12 mouse cellular contexts compared by ENCODE assay signal in genomic region chr8:123838496-123838895, GRCm38 (mm10). TPM values are rescaled to one million over a fixed set of nuclear protein-coding genes. Genes with fewer than 3 reads are reported as not detected.
DNase-seq lines count a peak whose midpoint lies in the region.
"Had no signal": no experiment of that assay in that cellular context is flagged by ENCODE, and none has a peak within 500 bp of the region (broad histone marks: within the 10 kb centered on the region; RNA-seq: fewer than 3 reads in every experiment).

No protein-coding gene starts in this region.

- 67% methylated on average over 9 of the region's 9 CpGs for WGBS in limb, embryonic 10.5 days

- peak; percentile 53 for DNase-seq in kidney, postnatal 10 days
- no peak for DNase-seq in kidney, adult 11 months
- DNase-seq in ES-CJ7 (ENCODE audit: low read depth, low spot score) (peak; percentile 47), R1 (ENCODE audit: low read depth, low spot score) (peak; percentile 61)
- DNase-seq in limb, embryonic 10.5 days (ENCODE audit: low spot score), result peak; percentile 61
- DNase-seq in gastrocnemius, adult 18-20 months (ENCODE audit: low spot score), result no peak
- no peak for DNase-seq in left cerebral cortex, postnatal 25 days (ENCODE audit: low spot score in 2 of 2)
- DNase-seq: cerebellum, postnatal 14 days; gastrocnemius, adult 2 months had no signal

- peaks cover 68% of the 10 kb centered on the region for H3K36me3 ChIP-seq in limb, embryonic 10.5 days

- no peaks in the 10 kb centered on the region for H3K27me3 ChIP-seq in limb, embryonic 10.5 days (ENCODE audit: low read depth, poor library complexity, severe bottlenecking)
- H3K27me3 ChIP-seq: heart, embryonic 15.5 days; intestine, embryonic 15.5 days; midbrain, embryonic 12.5 days had no signal

- intact Hi-C loops in left cerebral cortex, postnatal 25 days (cut with DNase I), result no loop called here

- H3K4me1 ChIP-seq in limb, embryonic 10.5 days, result no peaks in the 10 kb centered on the region
- H3K4me1 ChIP-seq: heart, embryonic 15.5 days; intestine, embryonic 15.5 days; midbrain, embryonic 12.5 days had no signal

- H3K27ac ChIP-seq in limb, embryonic 10.5 days, result no peak overlapping the region
- H3K27ac ChIP-seq: gastrocnemius, adult 2 months; heart, embryonic 15.5 days; intestine, embryonic 15.5 days; midbrain, embryonic 12.5 days had no signal

- H3K4me3 ChIP-seq in limb, embryonic 10.5 days, result no peak overlapping the region
- H3K4me3 ChIP-seq: gastrocnemius, adult 2 months; heart, embryonic 15.5 days; intestine, embryonic 15.5 days; midbrain, embryonic 12.5 days had no signal

- H3K9me3 ChIP-seq in limb, embryonic 10.5 days (replicated peaks), result no peaks in the 10 kb centered on the region
- H3K9me3 ChIP-seq: heart, embryonic 15.5 days; intestine, embryonic 15.5 days; midbrain, embryonic 12.5 days had no signal

RNA-seq across cellular contexts. Expression of gene Ccsap, which starts 21.5 kb away (rescaled TPM):
- 6.0 and 6.1 TPM in 2 replicates for polyA plus RNA-seq in limb, embryonic 10.5 days (2016; fragmentation: Nextera tagmentation; extraction: Ambion mirVana)
- under 1 TPM; 0.21 to 0.26 TPM for total RNA-seq in gastrocnemius, adult 18-20 months (2021)
- total RNA-seq in left cerebral cortex, postnatal 25 days (2021), result 10 to 100 TPM; 67.4 to 72.8 TPM

RNA-seq across cellular contexts. Expression of gene Rab4a, which starts 32.7 kb away (rescaled TPM):
- 58.2 and 61.8 TPM in 2 replicates for polyA plus RNA-seq in limb, embryonic 10.5 days (2016; fragmentation: Nextera tagmentation; extraction: Ambion mirVana)
- total RNA-seq in gastrocnemius, adult 18-20 months (2021), result 10 to 100 TPM; 14.8 to 14.9 TPM
- 10 to 100 TPM; 45.0 to 47.0 TPM for total RNA-seq in left cerebral cortex, postnatal 25 days (2021)

RNA-seq across cellular contexts. Expression of gene Acta1, which starts 56.1 kb away (rescaled TPM):
- 1.6 and 1.8 TPM in 2 replicates for polyA plus RNA-seq in limb, embryonic 10.5 days (2016; fragmentation: Nextera tagmentation; extraction: Ambion mirVana)
- over 10,000 TPM; 42,846 to 52,629 TPM for total RNA-seq in gastrocnemius, adult 18-20 months (2021)
- 10 to 100 TPM; 12.1 to 13.9 TPM for total RNA-seq in left cerebral cortex, postnatal 25 days (2021)

Comparison
In these comparisons a context has a peak if more than half of its experiments do, and no peak if none do; other contexts are left out.
1. DNase-seq: peak in kidney, postnatal 10 days (single experiment), ES-CJ7 (single experiment), R1 (single experiment) and limb, embryonic 10.5 days (single experiment); none in kidney, adult 11 months (single experiment), gastrocnemius, adult 18-20 months (single experiment) and left cerebral cortex, postnatal 25 days (0 of 2).
2. RNA of gene Ccsap, which starts 21.5 kb away (total RNA-seq): 67.4 to 72.8 TPM in left cerebral cortex, postnatal 25 days; 0.21 to 0.26 TPM in gastrocnemius, adult 18-20 months; every median in the first group is over 10 times any median in the second.
3. RNA of gene Acta1, which starts 56.1 kb away (total RNA-seq): 42,846 to 52,629 TPM in gastrocnemius, adult 18-20 months; 12.1 to 13.9 TPM in left cerebral cortex, postnatal 25 days; every median in the first group is over 1,000 times any median in the second.